Mouse (Mus musculus): ENCODE data around the gene Zfp683. TPM values are rescaled to one million over a fixed set of nuclear protein-coding genes. Genes with fewer than 3 reads are reported as not detected.

Zfp683 gene
- polyA plus RNA-seq, 1 experiment from 2014 or later, result not detected

- peak; percentile 28; the same call in 1 of the 2 replicates for ATAC-seq (ENCODE audit: insufficient number of reproducible peaks, insufficient read depth, low FRiP score, low read depth)
- Histone ChIP-seq H3K9ac (replicated peaks; ENCODE audit: low read depth, low read length) (no peak overlapping the region), H3K36me3 (ENCODE audit: control insufficient read depth, insufficient read depth, low read length) (no peaks in the 10 kb centered on the region), H3K27ac (ENCODE audit: low read length) (no peak overlapping the region), H3K4me2 (replicated peaks; ENCODE audit: low read depth, low read length) (no peak overlapping the region), H3K9me3 (ENCODE audit: control insufficient read depth, low read depth, low read length) (no peaks in the 10 kb centered on the region), H3K27me3 (ENCODE audit: control insufficient read depth, insufficient read depth, low read length) (no peaks in the 10 kb centered on the region), H3K4me3 (ENCODE audit: low read depth, low read length) (no peak overlapping the region), H3K4me1 (ENCODE audit: control insufficient read depth, insufficient read depth, low read length) (peaks cover 3% of the 10 kb centered on the region; the same call in 1 of the 2 replicates)
- WGBS, result 43% methylated on average over 9 of the region's 9 CpGs
Observed at GRCm38 (mm10) chr4:134041317-134042123, 12.1 kb upstream of the Zfp683 start.

GRCm38 (mm10) chr4:134043041-134043440 is 10.6 kb upstream of the Zfp683 start:
- no peak for ATAC-seq (ENCODE audit: insufficient number of reproducible peaks, insufficient read depth, low FRiP score, low read depth)
- H3K9ac ChIP-seq (replicated peaks; ENCODE audit: low read depth, low read length), result no peak overlapping the region
- H3K27me3 ChIP-seq (ENCODE audit: control insufficient read depth, insufficient read depth, low read length), result no peaks in the 10 kb centered on the region
- no peaks in the 10 kb centered on the region for H3K36me3 ChIP-seq (ENCODE audit: control insufficient read depth, insufficient read depth, low read length)
- no peak overlapping the region for H3K27ac ChIP-seq (ENCODE audit: low read length)
- WGBS, result 52% methylated on average over 2 of the region's 2 CpGs
- no peak overlapping the region for H3K4me3 ChIP-seq (ENCODE audit: low read depth, low read length)
- H3K9me3 ChIP-seq (ENCODE audit: control insufficient read depth, low read depth, low read length), result no peaks in the 10 kb centered on the region
- peaks cover 3% of the 10 kb centered on the region; the same call in 1 of the 2 replicates for H3K4me1 ChIP-seq (ENCODE audit: control insufficient read depth, insufficient read depth, low read length)
- H3K4me2 ChIP-seq (replicated peaks; ENCODE audit: low read depth, low read length), result no peak overlapping the region

DNA sequence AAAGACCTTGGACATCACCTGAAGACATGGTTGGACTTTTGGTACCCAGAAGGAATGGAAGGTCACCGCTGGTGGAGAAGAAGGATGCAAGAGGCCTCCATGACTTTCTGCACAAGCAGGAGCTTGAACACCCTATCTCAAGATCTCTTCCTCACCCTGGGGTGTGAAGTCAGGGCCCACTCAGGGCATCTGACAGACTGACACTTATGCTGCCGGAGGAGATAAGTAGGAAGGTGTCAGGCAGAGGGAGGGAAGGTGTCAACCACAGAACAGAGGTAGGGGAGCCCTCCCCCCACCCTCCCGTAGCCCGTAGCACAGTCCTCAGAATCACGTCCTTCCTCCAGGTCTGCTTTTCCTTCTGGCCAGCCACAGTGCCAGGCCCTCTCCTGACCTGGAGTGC is 6.0 kb upstream of the Zfp683 start:
- 60% methylated on average over 5 of the region's 5 CpGs for WGBS
- no peak for ATAC-seq (ENCODE audit: insufficient number of reproducible peaks, insufficient read depth, low FRiP score, low read depth)
- no peak overlapping the region for H3K4me2 ChIP-seq (replicated peaks; ENCODE audit: low read depth, low read length)
- H3K9ac ChIP-seq (replicated peaks; ENCODE audit: low read depth, low read length), result no peak overlapping the region
- no peaks in the 10 kb centered on the region for H3K9me3 ChIP-seq (ENCODE audit: control insufficient read depth, low read depth, low read length)
- peaks cover 3% of the 10 kb centered on the region for H3K4me1 ChIP-seq (ENCODE audit: control insufficient read depth, insufficient read depth, low read length)
- H3K27ac ChIP-seq (ENCODE audit: low read length), result no peak overlapping the region
- H3K4me3 ChIP-seq (ENCODE audit: low read depth, low read length), result no peak overlapping the region
- H3K36me3 ChIP-seq (ENCODE audit: control insufficient read depth, insufficient read depth, low read length), result no peaks in the 10 kb centered on the region
- H3K27me3 ChIP-seq (ENCODE audit: control insufficient read depth, insufficient read depth, low read length), result no peaks in the 10 kb centered on the region

- Histone ChIP-seq H3K9me3 (ENCODE audit: control insufficient read depth, low read depth, low read length) (no peaks in the 10 kb centered on the region), H3K9ac (replicated peaks; ENCODE audit: low read depth, low read length) (no peak overlapping the region), H3K27ac (ENCODE audit: low read length) (no peak overlapping the region), H3K4me2 (replicated peaks; ENCODE audit: low read depth, low read length) (no peak overlapping the region), H3K36me3 (ENCODE audit: control insufficient read depth, insufficient read depth, low read length) (no peaks in the 10 kb centered on the region), H3K4me1 (ENCODE audit: control insufficient read depth, insufficient read depth, low read length) (peaks cover 5% of the 10 kb centered on the region), H3K4me3 (ENCODE audit: low read depth, low read length) (no peak overlapping the region), H3K27me3 (ENCODE audit: control insufficient read depth, insufficient read depth, low read length) (no peaks in the 10 kb centered on the region)
- no peak for ATAC-seq (ENCODE audit: insufficient number of reproducible peaks, insufficient read depth, low FRiP score, low read depth)
- 71% methylated on average over 5 of the region's 5 CpGs for WGBS
Observed at GRCm38 (mm10) chr4:134051912-134052311, 1.7 kb upstream of the Zfp683 start.

GRCm38 (mm10) chr4:134052560-134052959 is 1.1 kb upstream of the Zfp683 start:
- Histone ChIP-seq H3K4me1 (ENCODE audit: control insufficient read depth, insufficient read depth, low read length) (peaks cover 5% of the 10 kb centered on the region), H3K9me3 (ENCODE audit: control insufficient read depth, low read depth, low read length) (no peaks in the 10 kb centered on the region), H3K27ac (ENCODE audit: low read length) (no peak overlapping the region), H3K27me3 (ENCODE audit: control insufficient read depth, insufficient read depth, low read length) (no peaks in the 10 kb centered on the region), H3K4me3 (ENCODE audit: low read depth, low read length) (no peak overlapping the region), H3K36me3 (ENCODE audit: control insufficient read depth, insufficient read depth, low read length) (no peaks in the 10 kb centered on the region), H3K9ac (replicated peaks; ENCODE audit: low read depth, low read length) (no peak overlapping the region), H3K4me2 (replicated peaks; ENCODE audit: low read depth, low read length) (no peak overlapping the region)
- 15% methylated on average over 8 of the region's 8 CpGs for WGBS
- ATAC-seq (ENCODE audit: insufficient number of reproducible peaks, insufficient read depth, low FRiP score, low read depth), result no peak

DNA sequence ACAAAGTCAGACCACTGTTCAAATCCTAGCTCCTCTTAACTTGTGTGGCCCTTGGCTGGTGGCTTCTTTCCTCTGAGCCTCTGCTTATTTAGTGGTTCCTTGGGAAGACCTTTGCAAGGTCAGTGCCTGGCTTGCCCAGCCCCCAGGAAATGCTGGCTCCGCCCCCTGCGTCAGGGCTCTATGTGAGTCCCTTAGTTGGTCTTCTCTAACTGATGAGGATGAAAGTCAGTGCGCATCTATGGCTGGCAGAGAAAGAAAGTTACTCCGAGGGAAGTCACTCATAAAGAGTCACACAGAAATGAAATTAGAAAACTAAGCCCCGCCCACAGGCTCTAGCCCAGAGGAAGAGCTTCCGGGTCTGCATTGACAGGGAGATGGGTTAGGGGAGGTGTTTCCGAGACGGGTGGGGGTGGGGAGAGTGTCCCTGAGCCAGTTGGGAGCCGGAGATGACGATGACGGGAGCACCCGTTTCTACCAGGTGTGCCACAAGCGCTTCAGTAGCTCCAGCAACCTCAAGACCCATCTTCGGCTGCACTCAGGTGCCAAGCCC is 4.6 kb downstream of the Zfp683 start:
- H3K9me3 ChIP-seq (ENCODE audit: control insufficient read depth, low read depth, low read length), result no peaks in the 10 kb centered on the region
- WGBS, result 24% methylated on average over 14 of the region's 14 CpGs
- no peak overlapping the region for H3K4me3 ChIP-seq (ENCODE audit: low read depth, low read length)
- H3K27ac ChIP-seq (ENCODE audit: low read length), result no peak overlapping the region
- no peaks in the 10 kb centered on the region for H3K4me1 ChIP-seq (ENCODE audit: control insufficient read depth, insufficient read depth, low read length)
- no peak for ATAC-seq (ENCODE audit: insufficient number of reproducible peaks, insufficient read depth, low FRiP score, low read depth)
- H3K9ac ChIP-seq (replicated peaks; ENCODE audit: low read depth, low read length), result no peak overlapping the region
- no peaks in the 10 kb centered on the region for H3K36me3 ChIP-seq (ENCODE audit: control insufficient read depth, insufficient read depth, low read length)
- no peaks in the 10 kb centered on the region for H3K27me3 ChIP-seq (ENCODE audit: control insufficient read depth, insufficient read depth, low read length)
- H3K4me2 ChIP-seq (replicated peaks; ENCODE audit: low read depth, low read length), result 0 out of 2 replicates have a peak overlapping the region, but pooled peaks have one; percentile 7

DNA sequence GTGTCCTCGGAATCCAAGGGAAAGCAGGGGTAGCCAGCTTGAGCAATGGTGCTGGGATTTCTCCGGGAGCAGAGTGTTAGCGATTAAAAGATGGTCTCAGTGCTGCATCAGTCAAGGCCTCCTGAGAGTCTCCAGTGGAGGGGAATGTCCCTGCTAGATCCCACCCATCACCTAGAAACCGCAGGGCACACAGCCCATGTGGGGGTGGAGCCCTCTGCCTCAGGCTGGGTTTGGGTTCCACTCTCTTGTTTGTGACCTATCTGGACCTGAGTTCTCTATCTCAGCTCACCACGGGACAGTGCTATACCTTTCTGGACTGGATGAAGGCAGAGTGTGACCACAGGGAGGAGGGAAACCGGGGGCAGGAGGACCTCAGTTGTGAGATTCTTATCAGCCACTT is 5.3 kb downstream of the Zfp683 start:
- ATAC-seq (ENCODE audit: insufficient number of reproducible peaks, insufficient read depth, low FRiP score, low read depth), result no peak
- Histone ChIP-seq H3K9ac (replicated peaks; ENCODE audit: low read depth, low read length) (no peak overlapping the region), H3K9me3 (ENCODE audit: control insufficient read depth, low read depth, low read length) (no peaks in the 10 kb centered on the region), H3K4me2 (replicated peaks; ENCODE audit: low read depth, low read length) (no peak overlapping the region), H3K4me1 (ENCODE audit: control insufficient read depth, insufficient read depth, low read length) (no peaks in the 10 kb centered on the region), H3K27me3 (ENCODE audit: control insufficient read depth, insufficient read depth, low read length) (no peaks in the 10 kb centered on the region), H3K27ac (ENCODE audit: low read length) (no peak overlapping the region), H3K36me3 (ENCODE audit: control insufficient read depth, insufficient read depth, low read length) (no peaks in the 10 kb centered on the region), H3K4me3 (ENCODE audit: low read depth, low read length) (no peak overlapping the region)
- 83% methylated on average over 6 of the region's 6 CpGs for WGBS

DNA sequence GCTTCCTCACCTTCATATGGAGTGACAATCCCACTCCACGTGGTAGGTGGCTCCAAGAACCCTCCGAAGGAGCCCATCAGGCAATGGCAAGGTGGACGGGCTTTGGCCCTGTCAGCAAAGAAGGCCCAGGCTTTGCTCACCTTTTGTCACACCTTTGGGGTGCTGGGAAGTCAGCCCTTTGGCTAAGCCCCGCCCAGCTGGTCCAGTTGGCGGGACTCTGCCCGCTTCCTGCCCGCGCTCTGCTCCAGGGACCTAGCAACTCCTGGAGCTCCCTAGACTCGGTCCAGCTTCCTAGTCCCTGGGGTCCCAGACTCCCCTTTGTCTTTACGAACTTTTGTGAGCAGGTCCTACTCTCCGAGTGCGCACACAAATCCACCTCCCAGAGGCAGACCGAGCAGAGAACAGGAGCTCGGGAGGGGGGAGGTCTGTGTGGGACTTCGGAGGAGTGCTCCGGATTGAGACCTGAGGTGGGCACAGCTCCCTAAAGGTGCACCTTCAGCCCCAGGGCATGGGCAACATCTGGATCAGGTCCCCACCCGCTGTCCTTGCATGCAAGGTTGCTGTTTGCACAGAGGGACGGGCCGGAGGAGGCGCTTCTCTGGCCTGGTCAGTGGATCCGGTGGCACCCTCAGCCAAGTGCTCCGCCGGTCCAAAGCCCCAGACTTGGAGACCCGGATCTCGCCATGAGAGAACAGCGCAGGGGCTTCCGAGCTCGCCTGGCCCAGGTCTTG is 6.7 kb downstream of the Zfp683 start, which contains the start of gene Crybg2:
Gene Crybg2, plus strand, starts transcription at position 681 of the 731 bp plus-strand sequence.
- H3K4me3 ChIP-seq (ENCODE audit: low read depth, low read length), result no peak within 1 kb of the TSS
- H3K9me3 ChIP-seq (ENCODE audit: control insufficient read depth, low read depth, low read length), result no peaks in the 10 kb centered on the region
- no peaks in the 10 kb centered on the region for H3K36me3 ChIP-seq (ENCODE audit: control insufficient read depth, insufficient read depth, low read length)
- H3K4me1 ChIP-seq (ENCODE audit: control insufficient read depth, insufficient read depth, low read length), result no peaks in the 10 kb centered on the region
- no peak within 1 kb of the TSS for H3K27ac ChIP-seq (ENCODE audit: low read length)
- WGBS, result 46% methylated on average over 28 of the region's 28 CpGs
- H3K9ac ChIP-seq (replicated peaks; ENCODE audit: low read depth, low read length), result no peak within 1 kb of the TSS
- no peak for ATAC-seq (ENCODE audit: insufficient number of reproducible peaks, insufficient read depth, low FRiP score, low read depth)
- H3K4me2 ChIP-seq (replicated peaks; ENCODE audit: low read depth, low read length), result no peak within 1 kb of the TSS
- no peaks in the 10 kb centered on the region for H3K27me3 ChIP-seq (ENCODE audit: control insufficient read depth, insufficient read depth, low read length)

Data from stomach, embryonic 14.5 days (tissue).